Mouse (Mus musculus) forebrain, embryonic 14.5 days (tissue): ENCODE results near the gene Col4a6. TPM values are rescaled to one million over a fixed set of nuclear protein-coding genes. Genes with fewer than 3 reads are reported as not detected.

Source experiments
- ATAC-seq: fragments of 200-750 bp; cut with Nextera tagmentation; 2 replicates; pipeline ENCODE4 v1.8.0; 2017; ENCODE audit warnings: mild to moderate bottlenecking, moderate library complexity
- DNase-seq: peaks from one replicate; pipeline ENCODE4 v3.0.0-alpha.2; 2015; ENCODE audit warnings: low spot score
- H3K27ac ChIP-seq: fragments of 300-500 bp; sonication (generic); 2 replicates; pipeline ENCODE4 v1.5.1; 2014; ENCODE audit warnings: low read depth, mild to moderate bottlenecking, control low read depth, low read length, moderate library complexity
- H3K27me3 ChIP-seq: fragments of 300-500 bp; sonication (generic); replicated peaks from 2 replicates; pipeline ENCODE4 v1.6.1; 2014; ENCODE audit warnings: low read length, control low read depth, mixed read lengths; ENCODE audit not compliant: control insufficient read depth, insufficient read depth
- H3K36me3 ChIP-seq: fragments of 300-500 bp; sonication (generic); 2 replicates; pipeline ENCODE4 v1.6.1; 2014; ENCODE audit warnings: low read length, control low read depth; ENCODE audit not compliant: control insufficient read depth, insufficient read depth
- H3K4me1 ChIP-seq: fragments of 300-500 bp; sonication (generic); 2 replicates; pipeline ENCODE4 v1.6.1; 2014; ENCODE audit warnings: antibody characterized with exemption, low read length, control low read depth; ENCODE audit not compliant: control insufficient read depth, insufficient read depth
- H3K4me2 ChIP-seq: fragments of 300-500 bp; sonication (generic); 2 replicates; pipeline ENCODE4 v1.6.1; 2014; ENCODE audit warnings: mild to moderate bottlenecking, control low read depth, low read length
- H3K4me3 ChIP-seq: fragments of 300-500 bp; sonication (generic); 2 replicates; pipeline ENCODE4 v1.5.1; 2014; ENCODE audit warnings: low read depth, low read length, control low read depth
- H3K9ac ChIP-seq: fragments of 300-500 bp; sonication (generic); 2 replicates; pipeline ENCODE4 v1.6.1; 2014; ENCODE audit warnings: mild to moderate bottlenecking, low read length, control low read depth, moderate library complexity
- H3K9me3 ChIP-seq: fragments of 300-500 bp; sonication (generic); replicated peaks from 2 replicates; pipeline ENCODE4 v1.6.1; 2016; ENCODE audit warnings: low read length, control low read depth, mixed read lengths; ENCODE audit not compliant: control insufficient read depth
- WGBS: fragments of 180-500 bp; shearing (Covaris S2); extraction: QIAGEN DNeasy Blood & Tissue Kit; methylation state at CpG from one replicate; pipeline ENCODE4 v1.1.7; 2014; 5-methylcytosine and 5-hydroxymethylcytosine counted together
- polyA plus RNA-seq: library from polyadenylated mRNA; unstranded; fragments of >200 nt; fragmentation: Nextera tagmentation; extraction: Ambion mirVana; gene quantifications from 2 replicates; pipeline ENCODE4 v1.2.1, GENCODE M21; 2014

The Col4a6 gene
- polyA plus RNA-seq, 1 experiment from 2014 or later, result 1.3 TPM

DNA sequence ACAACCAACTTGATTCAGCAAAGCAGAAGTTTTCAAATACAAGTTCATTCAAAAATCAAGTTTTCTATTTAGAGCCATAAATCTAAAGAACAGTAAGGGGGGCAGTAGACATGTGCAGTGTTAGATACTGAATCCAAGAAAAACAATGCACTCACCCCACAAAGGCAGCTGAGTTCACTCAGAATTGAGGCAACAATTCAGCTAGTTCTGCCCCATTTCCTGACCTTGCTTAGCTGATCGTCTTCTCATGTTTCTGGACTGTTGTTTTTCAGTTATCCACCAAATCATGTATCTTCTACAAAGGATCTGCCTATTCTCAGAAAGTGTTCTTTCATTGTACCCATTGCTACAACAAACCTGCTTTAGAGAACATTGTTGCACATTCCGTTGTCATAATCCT, 58.6 kb downstream of the Col4a6 start:
- WGBS, result 72% methylated on average over 2 of the region's 2 CpGs
- DNase-seq, result no peak
- Histone ChIP-seq H3K9me3 (no peaks in the 10 kb centered on the region), H3K4me1 (no peaks in the 10 kb centered on the region), H3K4me2 (no peak overlapping the region), H3K36me3 (no peaks in the 10 kb centered on the region), H3K9ac (no peak overlapping the region), H3K27me3 (no peaks in the 10 kb centered on the region), H3K4me3 (no peak overlapping the region), H3K27ac (no peak overlapping the region)
- ATAC-seq, result no peak

DNA sequence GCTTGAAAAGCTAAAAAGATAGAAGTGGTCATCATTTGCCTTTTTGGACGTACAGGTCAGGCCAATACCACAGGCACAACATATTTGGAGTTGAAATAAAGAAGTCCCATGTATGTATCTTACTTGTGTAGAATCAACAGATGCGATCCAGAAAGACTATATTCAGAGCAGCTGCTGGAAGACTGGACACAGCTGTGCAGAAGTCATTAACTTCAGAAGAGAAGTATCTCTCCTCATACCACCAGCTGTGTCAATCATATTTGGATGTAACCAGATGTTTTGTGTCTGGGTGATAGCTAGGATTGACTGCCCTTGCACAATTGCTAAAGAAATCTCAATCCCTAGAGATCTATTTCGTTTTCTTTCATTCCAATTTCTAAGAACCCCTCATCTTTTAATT, 77.6 kb downstream of the Col4a6 start:
- whole genome bisulfite sequencing, result 68% methylated on average over 3 of the region's 3 CpGs

DNA sequence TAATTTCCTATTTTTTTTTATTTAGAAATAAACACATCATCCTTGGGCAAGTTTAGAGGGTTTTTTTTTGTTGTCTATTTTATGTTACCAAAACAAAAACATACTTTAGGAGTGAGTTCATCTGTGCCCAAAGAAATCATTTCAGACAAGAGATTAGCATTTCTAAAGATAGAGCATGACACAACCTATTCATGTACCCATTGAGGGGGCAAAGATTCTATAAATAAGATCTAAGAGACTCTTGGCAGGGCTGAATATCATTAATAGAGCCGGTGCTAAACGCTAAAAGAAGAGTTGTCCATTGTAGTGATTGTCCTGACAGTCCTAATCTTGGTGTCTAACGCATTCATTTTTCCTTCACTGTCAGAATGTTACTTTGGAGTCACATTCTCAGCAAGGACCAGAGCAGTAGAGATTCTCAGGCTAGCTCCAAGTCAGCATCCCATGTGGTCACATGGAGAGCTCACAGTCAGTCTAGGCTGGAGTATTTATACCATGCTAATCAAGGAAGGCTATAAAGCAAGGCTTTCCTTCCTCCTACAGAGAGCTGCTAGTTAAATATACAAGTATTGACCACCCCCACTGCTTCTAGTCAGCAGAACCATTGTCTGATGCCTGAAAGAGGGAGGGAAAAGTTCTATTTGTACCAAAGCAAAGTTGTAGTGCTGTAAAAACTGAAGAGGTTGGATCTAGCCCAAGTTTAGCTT, 88.3 kb downstream of the Col4a6 start:
- H3K36me3 ChIP-seq, result no peaks in the 10 kb centered on the region
- peak; percentile 30 for DNase-seq
- H3K4me1 ChIP-seq, result no peaks in the 10 kb centered on the region
- H3K27ac ChIP-seq, result no peak overlapping the region
- peak; percentile 57; the same call in 1 of the 2 replicates for ATAC-seq
- H3K27me3 ChIP-seq, result no peaks in the 10 kb centered on the region
- 35% methylated on average over 3 of the region's 3 CpGs for WGBS
- no peak overlapping the region for H3K4me2 ChIP-seq
- no peaks in the 10 kb centered on the region for H3K9me3 ChIP-seq
- no peak overlapping the region for H3K4me3 ChIP-seq
- no peak overlapping the region for H3K9ac ChIP-seq

More for the DNA sequence above, 77.6 kb downstream of the Col4a6 start:
- Histone ChIP-seq H3K27me3 (no peaks in the 10 kb centered on the region), H3K9me3 (no peaks in the 10 kb centered on the region), H3K4me3 (no peak overlapping the region), H3K27ac (no peak overlapping the region), H3K4me1 (no peaks in the 10 kb centered on the region), H3K4me2 (no peak overlapping the region), H3K36me3 (no peaks in the 10 kb centered on the region), H3K9ac (no peak overlapping the region)
- ATAC-seq (no peak), DNase-seq (no peak)

DNA sequence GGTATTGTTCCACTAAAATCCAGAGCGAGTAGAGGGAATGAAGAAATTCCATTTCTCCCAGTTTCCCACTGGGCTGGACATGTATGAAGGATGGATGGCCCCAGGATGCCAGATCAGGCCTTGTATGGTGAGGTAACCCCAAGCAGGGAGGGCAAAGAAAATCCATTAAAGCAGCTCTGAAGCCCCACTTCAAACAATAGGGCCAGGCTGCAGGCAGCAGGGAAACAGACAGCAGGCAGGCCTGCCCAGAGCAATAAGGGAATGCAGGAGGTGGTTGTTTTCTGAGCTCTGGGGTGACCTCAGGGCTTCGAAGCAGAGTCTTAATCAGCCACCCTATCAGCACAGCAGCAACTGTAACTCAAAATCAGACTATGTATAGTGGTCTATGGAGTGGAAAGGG, 89.2 kb downstream of the Col4a6 start:
- Histone ChIP-seq H3K27ac (no peak overlapping the region), H3K9me3 (no peaks in the 10 kb centered on the region), H3K4me1 (no peaks in the 10 kb centered on the region), H3K27me3 (no peaks in the 10 kb centered on the region), H3K36me3 (no peaks in the 10 kb centered on the region), H3K4me2 (no peak overlapping the region), H3K9ac (no peak overlapping the region), H3K4me3 (no peak overlapping the region)
- WGBS, result 27% methylated on average over 2 of the region's 2 CpGs
- ATAC-seq (peak; percentile 32; the same call in 1 of the 2 replicates), DNase-seq (peak; percentile 1)

DNA sequence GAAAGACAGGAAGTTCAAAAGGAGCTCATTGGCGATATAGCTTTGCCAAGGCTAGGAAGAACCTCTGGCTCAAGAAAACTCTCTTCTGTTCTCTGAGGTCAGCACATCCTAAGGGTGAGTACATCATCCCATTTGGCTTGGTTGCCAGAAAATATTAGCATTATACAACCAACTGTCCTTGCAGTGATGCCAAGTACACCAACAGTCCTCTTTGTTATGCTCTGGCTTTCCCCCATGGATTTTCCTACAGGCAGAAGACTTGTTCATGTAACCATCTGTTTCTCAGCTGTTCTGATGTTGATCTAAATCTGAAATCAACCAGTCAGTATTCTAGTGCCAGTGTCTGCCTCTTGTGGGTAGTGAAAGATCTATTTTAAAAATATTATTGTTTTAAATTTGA, 103.6 kb downstream of the Col4a6 start:
- Histone ChIP-seq H3K36me3 (no peaks in the 10 kb centered on the region), H3K4me2 (no peak overlapping the region), H3K9me3 (no peaks in the 10 kb centered on the region), H3K27me3 (no peaks in the 10 kb centered on the region), H3K27ac (no peak overlapping the region), H3K9ac (no peak overlapping the region), H3K4me1 (no peaks in the 10 kb centered on the region), H3K4me3 (no peak overlapping the region)
- WGBS, result 74% methylated on average over 1 of the region's 1 CpGs
- ATAC-seq (no peak), DNase-seq (peak; percentile 41)

DNA sequence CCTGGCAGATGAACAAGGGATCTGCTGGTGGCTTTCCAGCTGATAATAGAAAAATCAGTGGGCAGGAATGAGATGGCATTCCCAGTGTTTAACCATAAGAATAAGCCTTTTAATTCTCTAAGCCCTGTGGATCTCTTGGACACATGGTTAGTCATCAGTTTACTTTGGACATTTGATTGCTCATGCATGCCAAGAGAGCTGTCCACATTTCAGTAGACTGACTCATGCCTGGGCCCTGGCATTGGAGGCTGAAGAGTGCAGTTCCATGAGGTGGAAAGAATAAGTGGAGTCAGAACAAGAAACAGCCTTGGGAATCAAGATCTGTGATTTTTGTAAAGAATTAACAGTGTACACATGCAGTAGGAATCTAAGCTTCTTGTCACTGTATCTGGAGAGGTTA, 110.5 kb downstream of the Col4a6 start:
- no peak overlapping the region for H3K9ac ChIP-seq
- DNase-seq (no peak), ATAC-seq (no peak)
- H3K27ac ChIP-seq, result no peak overlapping the region
- no peaks in the 10 kb centered on the region for H3K4me1 ChIP-seq
- no peaks in the 10 kb centered on the region for H3K9me3 ChIP-seq
- no peak overlapping the region for H3K4me3 ChIP-seq
- no peaks in the 10 kb centered on the region for H3K36me3 ChIP-seq
- H3K4me2 ChIP-seq, result no peak overlapping the region
- no peaks in the 10 kb centered on the region for H3K27me3 ChIP-seq

DNA sequence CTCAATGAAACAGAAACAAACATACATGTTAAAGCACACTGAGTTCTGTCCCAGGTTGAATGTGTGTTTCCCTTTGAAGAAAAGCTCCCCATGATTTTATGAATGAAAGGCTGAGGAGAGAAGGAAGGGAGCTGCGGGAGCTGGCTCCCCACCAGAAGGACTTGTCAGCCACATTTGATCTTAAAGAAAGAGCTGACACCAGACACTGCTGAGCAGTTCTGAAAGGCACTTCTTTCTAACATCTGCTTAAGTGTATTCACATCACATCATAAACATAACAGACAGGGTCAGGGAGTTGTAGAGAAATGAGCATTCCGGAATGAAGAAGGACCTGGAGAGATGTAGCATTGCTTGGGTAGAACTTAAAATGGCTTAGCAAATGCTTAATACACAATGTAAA, 132.5 kb downstream of the Col4a6 start:
- Histone ChIP-seq H3K4me3 (no peak overlapping the region), H3K9me3 (no peaks in the 10 kb centered on the region), H3K27me3 (no peaks in the 10 kb centered on the region), H3K9ac (no peak overlapping the region), H3K27ac (no peak overlapping the region), H3K36me3 (no peaks in the 10 kb centered on the region), H3K4me1 (no peaks in the 10 kb centered on the region), H3K4me2 (no peak overlapping the region)
- ATAC-seq (no peak), DNase-seq (peak; percentile 11)
- 66% methylated on average over 2 of the region's 2 CpGs for WGBS

DNA sequence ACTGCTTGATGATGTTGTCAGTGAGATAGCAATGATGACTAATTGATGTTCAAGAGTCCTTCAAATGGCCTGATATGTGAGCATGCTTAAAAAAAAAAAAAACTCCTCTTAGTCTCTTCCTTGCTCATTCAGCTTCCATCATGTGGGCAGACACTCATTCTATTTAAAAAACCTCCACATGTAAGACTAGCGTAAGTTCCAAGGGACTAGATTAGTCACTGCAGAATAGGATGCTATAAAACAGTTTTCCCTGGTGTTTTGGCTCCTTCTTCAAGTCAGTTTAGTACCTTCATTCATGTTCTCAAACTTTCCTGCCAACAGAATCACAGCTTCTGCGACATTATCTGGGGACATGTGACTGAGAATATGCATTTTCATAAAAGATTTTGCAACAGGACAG, 145.8 kb downstream of the Col4a6 start:
- Histone ChIP-seq H3K27ac (no peak overlapping the region), H3K36me3 (no peaks in the 10 kb centered on the region), H3K4me3 (no peak overlapping the region), H3K27me3 (no peaks in the 10 kb centered on the region), H3K9me3 (no peaks in the 10 kb centered on the region), H3K9ac (no peak overlapping the region), H3K4me1 (no peaks in the 10 kb centered on the region), H3K4me2 (no peak overlapping the region)
- DNase-seq (no peak), ATAC-seq (no peak)
- WGBS, result 75% methylated on average over 2 of the region's 2 CpGs

DNA sequence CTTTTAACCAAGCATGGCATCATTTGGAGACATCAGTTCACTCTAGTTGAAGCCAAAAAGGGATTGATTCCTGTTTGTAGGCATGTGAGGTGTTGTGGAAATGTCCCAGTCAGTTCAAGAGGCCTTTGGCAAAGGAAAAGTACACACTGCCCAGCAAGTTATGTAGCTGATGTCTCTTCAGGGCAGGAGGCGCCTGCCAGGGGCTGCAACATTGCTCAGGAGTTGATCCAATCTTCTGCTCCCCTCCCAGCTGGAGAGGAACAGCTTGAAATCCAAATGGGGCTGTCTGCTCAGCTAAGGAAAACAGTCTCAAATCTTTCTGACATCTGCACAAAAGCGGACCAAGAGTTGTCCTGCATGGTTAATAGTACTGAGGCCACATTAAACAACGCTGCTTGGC, 149.7 kb downstream of the Col4a6 start:
- no peak for DNase-seq

More for the DNA sequence above, 149.7 kb downstream of the Col4a6 start:
- Histone ChIP-seq H3K36me3 (no peaks in the 10 kb centered on the region), H3K27me3 (no peaks in the 10 kb centered on the region), H3K9ac (no peak overlapping the region), H3K4me2 (no peak overlapping the region), H3K4me1 (no peaks in the 10 kb centered on the region), H3K27ac (no peak overlapping the region), H3K9me3 (no peaks in the 10 kb centered on the region), H3K4me3 (no peak overlapping the region)
- 69% methylated on average over 3 of the region's 3 CpGs for WGBS
- no peak for ATAC-seq
